Mouse (Mus musculus) NIH3T3 (cell line): ENCODE measurements around the gene Pdk1.

ENCODE experiments used
- DNase-seq: peaks from one replicate; pipeline ENCODE4 v3.0.0-alpha.2; 2012; ENCODE audit warnings: low read depth

The Pdk1 gene

GRCm38 (mm10) chr2:71872801-71873443, at the start of gene Pdk1:
TSS of gene Pdk1 (plus strand) at chr2:71873224.
- peak; percentile 99 for DNase-seq

- peak; percentile 74 for DNase-seq
Measured at GRCm38 (mm10) chr2:71824146-71824545, 48.9 kb upstream of the Pdk1 start.

GRCm38 (mm10) chr2:71827711-71828110, 45.3 kb upstream of the Pdk1 start:
- no peak for DNase-seq

GRCm38 (mm10) chr2:71828928-71829327, 44.1 kb upstream of the Pdk1 start:
- DNase-seq, result no peak

GRCm38 (mm10) chr2:71833626-71834025, 39.4 kb upstream of the Pdk1 start:
- no peak for DNase-seq

- no peak for DNase-seq
Measured at GRCm38 (mm10) chr2:71834371-71834770, 38.7 kb upstream of the Pdk1 start.

- DNase-seq, result no peak
Measured at GRCm38 (mm10) chr2:71835556-71835955, 37.5 kb upstream of the Pdk1 start.

- DNase-seq, result no peak
Measured at GRCm38 (mm10) chr2:71836232-71836631, 36.8 kb upstream of the Pdk1 start.

GRCm38 (mm10) chr2:71837261-71837660, 35.8 kb upstream of the Pdk1 start:
- no peak for DNase-seq

- DNase-seq, result peak; percentile 90
Measured at GRCm38 (mm10) chr2:71837791-71838190, 35.2 kb upstream of the Pdk1 start.

- no peak for DNase-seq
Measured at GRCm38 (mm10) chr2:71843316-71843715, 29.7 kb upstream of the Pdk1 start.

- DNase-seq, result no peak
Measured at GRCm38 (mm10) chr2:71844906-71845305, 28.1 kb upstream of the Pdk1 start.

GRCm38 (mm10) chr2:71852161-71852560, 20.9 kb upstream of the Pdk1 start:
- peak; percentile 15 for DNase-seq

GRCm38 (mm10) chr2:71855076-71855475, 17.9 kb upstream of the Pdk1 start:
- no peak for DNase-seq

GRCm38 (mm10) chr2:71863531-71864173, 9.4 kb upstream of the Pdk1 start:
- DNase-seq, result no peak

- no peak for DNase-seq
Measured at GRCm38 (mm10) chr2:71865022-71865421, 8.0 kb upstream of the Pdk1 start.

- no peak for DNase-seq
Measured at GRCm38 (mm10) chr2:71865935-71866334, 7.1 kb upstream of the Pdk1 start.

GRCm38 (mm10) chr2:71866565-71866964, 6.5 kb upstream of the Pdk1 start:
- DNase-seq, result no peak

GRCm38 (mm10) chr2:71867019-71867418, 6.0 kb upstream of the Pdk1 start:
- DNase-seq, result peak; percentile 52

- DNase-seq, result no peak
Measured at GRCm38 (mm10) chr2:71867480-71867879, 5.5 kb upstream of the Pdk1 start.

- no peak for DNase-seq
Measured at GRCm38 (mm10) chr2:71868256-71868655, 4.8 kb upstream of the Pdk1 start.

GRCm38 (mm10) chr2:71872141-71872540, 883 bp upstream of the Pdk1 start:
- DNase-seq, result no peak

GRCm38 (mm10) chr2:71873474-71874322, 674 bp downstream of the Pdk1 start:
- DNase-seq, result peak; percentile 40
